Mouse (Mus musculus) subcutaneous adipose tissue, adult 2 months (tissue): ENCODE measurements around the gene Fbxo8. TPM values are rescaled to one million over a fixed set of nuclear protein-coding genes. Genes with fewer than 3 reads are reported as not detected.

Experiments
- polyA plus RNA-seq: library from polyadenylated mRNA; depleted of rRNA; stranded (reverse); fragments of >200 nt; gene quantifications from 2 replicates; pipeline ENCODE4 v1.2.3, GENCODE M21; 2012; ENCODE audit warnings: low replicate concordance; rRNA removed

Fbxo8 gene
- polyA plus RNA-seq: 20.3 and 27.2 TPM in 2 replicates

GRCm38 (mm10) chr8:56550558-56551360 lies at the start of gene Fbxo8, which contains the start of gene Cep44:
Fbxo8 (plus strand) TSS chr8:56551090.
Cep44 (minus strand) TSS chr8:56551047.

Other genes with a start within 250 kb of the Fbxo8 start
- 6.8 and 11.6 TPM in 2 replicates for gene Cep44, start within 50 bp of the Fbxo8 start, polyA plus RNA-seq